Mouse (Mus musculus) small intestine, adult 2 months (tissue): ENCODE data around the gene Luzp2.

Source experiments
- CTCF ChIP-seq: fragments of 200-500 bp; IDR thresholded peaks from 2 replicates; pipeline ENCODE4 v1.5.1; 2012; ENCODE audit warnings: low read depth, mild to moderate bottlenecking, control low read depth, inconsistent platforms, low read length, moderate library complexity, mixed read lengths; ENCODE audit not compliant: insufficient replicate concordance, insufficient read length; ENCODE audit errors: extremely low read depth
- POLR2A ChIP-seq: fragments of 200-500 bp; IDR thresholded peaks from 2 replicates; pipeline ENCODE4 v1.6.1; 2012; ENCODE audit warnings: low read depth, mild to moderate bottlenecking, control low read depth, inconsistent platforms, low read length, moderate library complexity

- TF ChIP-seq POLR2A (no peak), CTCF (no peak)
Measured at GRCm38 (mm10) chr7:54956759-54957158, 121.5 kb downstream of the Luzp2 start.
